Mouse (Mus musculus) embryonic facial prominence, embryonic 14.5 days (tissue): ENCODE data around the gene Nid1. TPM values are rescaled to one million over a fixed set of nuclear protein-coding genes. Genes with fewer than 3 reads are reported as not detected.
"Not testable (repeated sequence)": the region's sequence is repeated elsewhere in the genome, so short reads cannot be mapped to it uniquely, and the experiment has no call there.

Experiments
- ATAC-seq: fragments of 200-750 bp; cut with Nextera tagmentation; 2 replicates; pipeline ENCODE4 v1.8.0; 2017; ENCODE audit warnings: low read depth, moderate number of reproducible peaks, moderate TSS enrichment
- DNase-seq: peaks from one replicate; pipeline ENCODE4 v3.0.0-alpha.2; 2015; ENCODE audit warnings: low spot score
- H3K27ac ChIP-seq: fragments of 300-500 bp; sonication (generic); replicated peaks from 2 replicates; pipeline ENCODE4 v1.5.1; 2014; ENCODE audit warnings: low read depth, mild to moderate bottlenecking, low read length, moderate library complexity
- H3K27me3 ChIP-seq: fragments of 300-500 bp; sonication (generic); replicated peaks from 2 replicates; pipeline ENCODE4 v1.6.1; 2014; ENCODE audit warnings: low read length; ENCODE audit not compliant: control insufficient read depth, insufficient read depth
- H3K36me3 ChIP-seq: fragments of 300-500 bp; sonication (generic); 2 replicates; pipeline ENCODE4 v1.6.1; 2014; ENCODE audit warnings: low read length, mixed read lengths; ENCODE audit not compliant: control insufficient read depth, insufficient read depth
- H3K4me1 ChIP-seq: fragments of 300-500 bp; sonication (generic); 2 replicates; pipeline ENCODE4 v1.6.1; 2014; ENCODE audit warnings: antibody characterized with exemption, low read length; ENCODE audit not compliant: control insufficient read depth, insufficient read depth
- H3K4me2 ChIP-seq: fragments of 300-500 bp; sonication (generic); 2 replicates; pipeline ENCODE4 v1.6.1; 2014; ENCODE audit warnings: low read depth, mild to moderate bottlenecking, low read length, moderate library complexity, mixed read lengths
- H3K4me3 ChIP-seq: fragments of 300-500 bp; sonication (generic); 2 replicates; pipeline ENCODE4 v1.5.1; 2014; ENCODE audit warnings: low read depth, mild to moderate bottlenecking, low read length
- H3K9ac ChIP-seq: fragments of 300-500 bp; sonication (generic); 2 replicates; pipeline ENCODE4 v1.6.1; 2014; ENCODE audit warnings: low read depth, mild to moderate bottlenecking, low read length, moderate library complexity, mixed read lengths
- H3K9me3 ChIP-seq: fragments of 300-500 bp; sonication (generic); 2 replicates; pipeline ENCODE4 v1.6.1; 2016; ENCODE audit warnings: low read length; ENCODE audit not compliant: control insufficient read depth
- WGBS: fragments of 180-500 bp; shearing (Covaris S2); extraction: QIAGEN DNeasy Blood & Tissue Kit; methylation state at CpG from one replicate; pipeline ENCODE4 v1.1.7; 2014; 5-methylcytosine and 5-hydroxymethylcytosine counted together
- polyA plus RNA-seq: library from polyadenylated mRNA; unstranded; fragments of >200 nt; fragmentation: Nextera tagmentation; extraction: Ambion mirVana; gene quantifications from 2 replicates; pipeline ENCODE4 v1.2.1, GENCODE M21; 2014

Nid1 gene
- polyA plus RNA-seq, 1 experiment from 2014 or later, result 142 TPM

DNA sequence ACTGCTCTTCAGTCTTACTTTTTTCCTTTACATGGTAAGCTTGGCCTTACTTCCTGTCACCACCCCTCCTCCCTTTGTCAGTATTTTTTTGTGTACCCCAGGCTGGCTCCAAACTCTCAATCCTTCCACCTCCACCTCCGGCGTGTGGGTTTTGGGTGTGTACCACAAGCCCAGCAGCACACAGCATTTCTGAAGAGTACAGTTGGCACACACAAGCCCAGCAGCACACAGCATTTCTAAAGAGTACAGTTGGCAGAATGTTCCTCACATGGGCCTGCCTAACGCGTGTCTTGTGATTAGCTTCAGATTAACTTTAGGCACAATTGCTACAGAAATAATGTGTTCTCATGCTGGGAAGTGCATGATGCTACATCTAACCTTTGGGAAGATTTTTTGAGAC, 93.6 kb downstream of the Nid1 start:
- ATAC-seq, result no peak
- WGBS, result 92% methylated on average over 4 of the region's 4 CpGs
- Histone ChIP-seq H3K9ac (no peak overlapping the region), H3K27ac (no peak overlapping the region), H3K27me3 (no peaks in the 10 kb centered on the region), H3K4me1 (no peaks in the 10 kb centered on the region), H3K9me3 (no peaks in the 10 kb centered on the region), H3K4me3 (no peak overlapping the region), H3K36me3 (no peaks in the 10 kb centered on the region), H3K4me2 (no peak overlapping the region)
- no peak for DNase-seq

DNA sequence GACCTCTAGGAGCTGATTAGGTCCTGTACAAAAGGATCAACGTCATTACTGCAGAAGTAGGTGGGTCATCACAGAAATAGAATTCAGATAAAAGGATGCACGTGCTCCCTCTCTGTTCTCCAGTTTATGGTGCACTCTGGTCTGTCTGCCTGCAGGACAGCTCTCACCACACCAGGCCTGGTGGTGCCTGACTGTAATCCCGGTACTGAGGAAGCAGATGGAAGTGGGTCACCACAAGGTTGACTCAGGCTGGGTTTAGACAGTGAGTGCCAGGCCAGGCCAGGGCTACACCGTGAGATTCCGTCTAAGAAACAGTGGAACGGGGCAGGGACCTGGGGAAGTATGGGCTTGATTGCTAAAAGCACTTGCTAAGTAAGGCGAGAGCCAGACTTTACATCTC, 94.6 kb downstream of the Nid1 start:
- WGBS, result 90% methylated on average over 7 of the region's 7 CpGs
- no peak overlapping the region for H3K27ac ChIP-seq
- no peak overlapping the region for H3K4me2 ChIP-seq
- H3K4me1 ChIP-seq, result no peaks in the 10 kb centered on the region
- DNase-seq, result no peak
- H3K27me3 ChIP-seq, result no peaks in the 10 kb centered on the region
- ATAC-seq, result no peak
- H3K4me3 ChIP-seq, result no peak overlapping the region
- no peaks in the 10 kb centered on the region for H3K36me3 ChIP-seq
- H3K9ac ChIP-seq, result no peak overlapping the region
- no peaks in the 10 kb centered on the region for H3K9me3 ChIP-seq

DNA sequence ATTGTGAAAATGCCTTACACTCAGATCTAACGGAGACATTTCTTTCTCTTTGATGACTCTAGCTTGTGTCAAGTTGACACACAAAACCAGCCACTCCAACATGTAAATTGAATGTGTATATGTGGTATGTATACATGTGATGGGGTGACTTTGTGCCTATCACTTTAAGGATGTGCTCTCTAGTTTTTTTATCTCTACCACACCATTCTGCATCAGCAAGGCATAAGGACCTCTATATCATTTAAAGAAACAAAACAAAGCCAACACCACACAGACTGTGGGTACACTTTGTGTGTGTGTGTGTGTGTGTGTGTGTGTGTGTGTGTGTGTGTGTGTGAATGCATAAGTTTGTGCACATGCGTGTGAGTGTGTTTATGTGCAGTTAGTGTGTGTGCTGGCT, 99.2 kb downstream of the Nid1 start:
- WGBS, result 87% methylated on average over 2 of the region's 2 CpGs

DNA sequence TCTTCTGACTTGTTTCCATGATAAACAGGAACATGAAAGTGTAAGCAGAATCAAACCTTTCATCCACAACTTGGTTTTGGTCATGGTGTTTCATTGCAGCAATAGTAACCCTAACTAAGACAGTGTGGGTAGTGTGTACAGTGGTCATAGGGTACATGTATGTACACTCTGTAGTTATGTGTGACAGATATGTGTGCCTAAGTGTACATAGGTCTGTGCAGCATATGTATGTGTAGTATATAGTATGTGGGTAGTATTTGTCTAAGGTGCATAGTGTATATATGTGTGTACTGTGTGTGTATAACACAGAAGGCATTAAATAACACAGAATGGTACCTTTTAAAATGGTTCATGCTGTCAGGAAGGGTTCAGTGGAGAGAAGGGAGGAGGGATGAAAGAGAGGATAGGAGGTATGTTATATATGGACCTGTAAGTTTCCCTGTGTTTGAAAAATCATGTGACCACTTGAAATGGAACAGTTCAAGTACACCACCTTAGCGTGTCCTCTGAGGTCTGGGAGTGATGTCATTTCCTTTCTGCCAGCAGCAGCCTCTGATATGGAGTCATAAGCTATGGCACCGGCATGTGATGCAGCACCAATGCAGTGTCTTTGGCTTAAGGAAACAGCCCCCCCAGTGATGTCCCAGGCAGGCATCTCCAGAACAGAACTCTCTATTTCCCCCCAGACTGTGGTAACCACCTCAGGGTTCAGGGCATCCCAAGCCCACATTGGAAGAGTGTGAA, 100.1 kb downstream of the Nid1 start:
- 0 out of 2 replicates have a peak, but pooled peaks have one; percentile 57 for ATAC-seq
- H3K36me3 ChIP-seq, result no peaks in the 10 kb centered on the region

More for the DNA sequence above, 99.2 kb downstream of the Nid1 start:
- Histone ChIP-seq H3K27me3 (no peaks in the 10 kb centered on the region), H3K27ac (no peak overlapping the region), H3K9me3 (no peaks in the 10 kb centered on the region), H3K9ac (no peak overlapping the region), H3K4me3 (no peak overlapping the region), H3K4me2 (no peak overlapping the region), H3K4me1 (no peaks in the 10 kb centered on the region), H3K36me3 (no peaks in the 10 kb centered on the region)
- ATAC-seq, result no peak
- DNase-seq, result no peak

DNA sequence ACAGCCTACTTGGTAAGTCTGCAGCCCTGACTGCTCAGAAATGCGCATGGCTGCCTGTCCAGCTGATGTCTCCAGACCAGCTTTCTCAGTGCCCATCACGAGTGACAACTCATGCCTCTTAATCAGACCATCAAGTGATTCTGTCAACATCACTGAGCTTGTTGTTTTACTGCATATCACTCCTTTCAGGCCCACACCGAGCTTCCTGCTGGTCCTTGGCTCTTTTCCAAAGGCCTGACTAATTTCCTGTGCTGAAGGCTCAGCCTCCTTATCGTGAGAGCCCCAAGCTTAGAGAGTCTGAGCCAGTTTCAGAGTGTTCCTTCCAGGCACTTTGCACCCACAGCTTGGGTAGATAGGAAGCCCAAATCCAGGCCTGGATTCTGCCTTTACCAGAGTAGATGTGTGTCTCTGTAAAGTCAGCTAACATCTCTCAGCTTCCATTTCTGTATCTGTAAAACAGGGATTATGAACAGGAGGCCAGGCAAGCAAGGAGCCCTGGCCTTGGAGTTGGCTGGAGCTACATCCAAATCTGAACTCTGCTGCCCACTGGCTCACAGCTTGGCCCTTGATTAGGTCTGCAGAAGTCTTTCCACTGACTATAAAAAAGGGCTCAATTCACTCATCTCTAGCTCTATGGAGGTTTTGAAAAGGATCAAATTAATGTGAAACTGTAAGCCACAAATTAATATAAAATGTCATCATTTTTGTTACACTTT, 101.4 kb downstream of the Nid1 start:
- WGBS, result 22% methylated on average over 4 of the region's 4 CpGs
- Histone ChIP-seq H3K27ac (no peak overlapping the region), H3K9me3 (no peaks in the 10 kb centered on the region), H3K4me3 (no peak overlapping the region), H3K4me2 (no peak overlapping the region), H3K9ac (no peak overlapping the region), H3K4me1 (no peaks in the 10 kb centered on the region), H3K27me3 (no peaks in the 10 kb centered on the region), H3K36me3 (no peaks in the 10 kb centered on the region)
- ATAC-seq (no peak; the same call in 1 of the 2 replicates), DNase-seq (peak; percentile 73)

More for the DNA sequence above, 100.1 kb downstream of the Nid1 start:
- 75% methylated on average over 2 of the region's 2 CpGs for WGBS
- Histone ChIP-seq H3K9me3 (no peaks in the 10 kb centered on the region), H3K4me3 (no peak overlapping the region), H3K4me2 (no peak overlapping the region), H3K9ac (no peak overlapping the region), H3K27ac (no peak overlapping the region), H3K4me1 (no peaks in the 10 kb centered on the region), H3K27me3 (no peaks in the 10 kb centered on the region)
- DNase-seq, result no peak

DNA sequence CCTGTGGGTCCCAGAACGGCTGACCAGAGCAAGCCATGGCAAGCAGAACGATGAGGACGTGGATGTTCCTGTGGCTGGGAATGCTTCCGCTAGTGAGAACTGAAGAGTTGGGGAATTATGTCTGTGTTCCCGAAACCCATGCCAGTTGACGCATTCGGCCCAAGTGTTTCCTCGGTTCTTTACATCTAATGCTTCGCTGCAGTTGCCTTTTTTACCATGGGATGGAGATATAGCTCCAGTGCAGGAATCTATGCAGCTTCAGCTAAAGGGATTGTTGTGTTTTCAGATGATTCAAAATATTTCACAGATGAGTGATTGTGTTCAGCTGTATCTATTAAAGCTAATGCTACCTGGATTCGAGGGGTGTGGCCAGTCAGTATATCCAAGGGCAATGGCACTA, 105.7 kb downstream of the Nid1 start:
- not testable (repeated sequence) for H3K9ac ChIP-seq, H3K36me3 ChIP-seq, H3K4me1 ChIP-seq, H3K4me2 ChIP-seq, H3K9me3 ChIP-seq, DNase-seq, ATAC-seq, H3K4me3 ChIP-seq, H3K27me3 ChIP-seq, H3K27ac ChIP-seq
- WGBS, result 93% methylated on average over 10 of the region's 10 CpGs

DNA sequence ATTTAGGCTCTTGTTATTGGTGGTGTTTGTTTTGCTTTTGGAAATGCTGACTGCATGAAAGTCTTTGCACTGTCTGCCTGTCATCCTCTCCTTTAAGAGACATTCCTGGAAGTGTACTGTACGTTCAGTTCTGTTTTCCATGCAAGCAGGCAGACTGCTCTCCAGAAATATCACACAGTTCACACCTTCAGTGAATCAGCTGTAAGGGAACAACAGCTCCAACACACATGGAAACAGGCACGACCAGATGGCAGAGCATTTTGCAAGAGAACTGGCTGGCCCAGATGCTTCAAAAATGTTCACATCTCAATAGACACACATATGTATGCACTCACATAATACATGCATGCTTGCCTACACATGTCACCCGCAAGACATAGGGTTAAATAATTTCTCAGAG, 109.4 kb downstream of the Nid1 start:
- Histone ChIP-seq H3K9ac (no peak overlapping the region), H3K36me3 (no peaks in the 10 kb centered on the region), H3K9me3 (no peaks in the 10 kb centered on the region), H3K4me2 (no peak overlapping the region), H3K27me3 (no peaks in the 10 kb centered on the region), H3K4me3 (no peak overlapping the region), H3K27ac (no peak overlapping the region), H3K4me1 (no peaks in the 10 kb centered on the region)
- 62% methylated on average over 3 of the region's 3 CpGs for WGBS
- no peak for ATAC-seq
- DNase-seq, result no peak

DNA sequence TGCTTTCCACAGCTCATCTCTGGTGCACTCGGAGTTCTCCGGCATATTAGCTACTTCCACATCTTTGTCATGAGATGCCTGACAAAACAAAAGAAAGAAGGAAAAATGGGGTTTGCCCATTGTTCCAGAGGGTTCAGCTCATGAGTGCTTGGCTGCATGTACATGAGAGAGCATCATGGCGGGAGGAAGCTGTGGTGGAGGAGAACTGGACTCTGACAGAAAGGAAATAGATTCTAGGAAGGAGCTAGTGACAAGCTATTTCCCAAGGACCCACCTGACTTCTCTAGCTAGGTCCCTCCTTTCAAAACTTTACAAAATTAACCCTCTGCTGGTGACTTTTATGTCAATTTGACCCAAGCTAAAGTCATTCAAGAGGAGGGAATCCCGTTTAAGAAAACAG, 110.5 kb downstream of the Nid1 start:
- Histone ChIP-seq H3K36me3 (no peaks in the 10 kb centered on the region), H3K9me3 (no peaks in the 10 kb centered on the region), H3K27me3 (no peaks in the 10 kb centered on the region), H3K27ac (no peak overlapping the region), H3K9ac (no peak overlapping the region), H3K4me1 (no peaks in the 10 kb centered on the region), H3K4me3 (no peak overlapping the region), H3K4me2 (no peak overlapping the region)
- WGBS, result 91% methylated on average over 4 of the region's 4 CpGs
- no peak for ATAC-seq
- no peak for DNase-seq
